Mouse (Mus musculus) E14TG2a.4 (cell line): ENCODE data around the gene Nxpe4.
"Not testable (repeated sequence)": the region's sequence is repeated elsewhere in the genome, so short reads cannot be mapped to it uniquely, and the experiment has no call there.

Experiments used
- CTCF ChIP-seq: conservative IDR thresholded peaks from 2 replicates; pipeline ENCODE4 v1.5.1; 2014; ENCODE audit warnings: low read length
- NANOG ChIP-seq: IDR thresholded peaks from 2 replicates; pipeline ENCODE4 v1.6.1; 2014; ENCODE audit warnings: borderline replicate concordance, low read length, mixed read lengths
- POU5F1 ChIP-seq: IDR thresholded peaks from 2 replicates; pipeline ENCODE4 v1.6.1; 2014; ENCODE audit warnings: low read length, borderline replicate concordance

DNA sequence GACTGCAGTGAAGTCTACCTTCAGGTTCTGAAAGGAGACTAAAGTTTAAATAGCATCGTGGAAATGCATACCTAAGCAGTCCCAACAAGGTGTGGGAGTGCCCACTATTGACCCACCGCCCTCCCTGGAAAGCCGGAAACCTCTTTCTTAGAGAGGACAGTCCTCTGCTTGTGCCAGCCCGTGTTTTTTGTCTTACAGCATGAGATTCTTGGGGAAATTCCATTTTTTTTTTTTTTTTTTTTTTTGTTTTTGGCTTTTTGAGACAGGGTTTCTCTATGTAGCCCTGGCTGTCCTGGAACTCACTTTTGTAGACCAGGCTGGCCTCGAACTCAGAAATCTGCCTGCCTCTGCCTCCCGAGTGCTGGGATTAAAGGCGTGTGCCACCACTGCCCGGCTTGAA lies 255.5 kb downstream of the Nxpe4 start:
- TF ChIP-seq CTCF, NANOG, POU5F1: not testable (repeated sequence)
